Mouse (Mus musculus) erythroblast, embryonic 14.5 days (primary cell): Measurements from ENCODE around the gene Lsr. TPM values are rescaled to one million over a fixed set of nuclear protein-coding genes. Genes with fewer than 3 reads are reported as not detected.
"Not testable (repeated sequence)": the region's sequence is repeated elsewhere in the genome, so short reads cannot be mapped to it uniquely, and the experiment has no call there.

ENCODE experiments used
- H3K27me3 ChIP-seq: 2 replicates; pipeline ENCODE4 v1.6.1; 2012; ENCODE audit warnings: inconsistent platforms; ENCODE audit not compliant: control insufficient read depth
- H3K36me3 ChIP-seq: 2 replicates; pipeline ENCODE4 v1.6.1; 2012; ENCODE audit warnings: mild to moderate bottlenecking, inconsistent platforms; ENCODE audit not compliant: control insufficient read depth
- H3K4me1 ChIP-seq: 2 replicates; pipeline ENCODE4 v1.6.1; 2012; ENCODE audit warnings: inconsistent platforms; ENCODE audit not compliant: control insufficient read depth
- H3K4me3 ChIP-seq: replicated peaks from 2 replicates; pipeline ENCODE3; 2012; ENCODE audit warnings: moderate library complexity, mild to moderate bottlenecking, inconsistent platforms
- H3K9me3 ChIP-seq: 2 replicates; pipeline ENCODE4 v1.6.1; 2012; ENCODE audit warnings: low read length, inconsistent platforms, mixed read lengths; ENCODE audit not compliant: control insufficient read depth
- GATA1 ChIP-seq: IDR thresholded peaks from 2 replicates; pipeline ENCODE4 v1.6.1; 2012; ENCODE audit warnings: low read length, inconsistent platforms, mixed read lengths
- TAL1 ChIP-seq: IDR thresholded peaks from 3 replicates; pipeline ENCODE4 v1.6.1; 2012; ENCODE audit warnings: low read length, inconsistent platforms, mixed read lengths
- polyA plus RNA-seq: library from polyadenylated mRNA; stranded (reverse); fragments of >175 nt; gene quantifications from 2 replicates; pipeline ENCODE4 v1.2.3, GENCODE M21; 2012

The Lsr gene
- polyA plus RNA-seq, 1 experiment, result 0.06 TPM

DNA sequence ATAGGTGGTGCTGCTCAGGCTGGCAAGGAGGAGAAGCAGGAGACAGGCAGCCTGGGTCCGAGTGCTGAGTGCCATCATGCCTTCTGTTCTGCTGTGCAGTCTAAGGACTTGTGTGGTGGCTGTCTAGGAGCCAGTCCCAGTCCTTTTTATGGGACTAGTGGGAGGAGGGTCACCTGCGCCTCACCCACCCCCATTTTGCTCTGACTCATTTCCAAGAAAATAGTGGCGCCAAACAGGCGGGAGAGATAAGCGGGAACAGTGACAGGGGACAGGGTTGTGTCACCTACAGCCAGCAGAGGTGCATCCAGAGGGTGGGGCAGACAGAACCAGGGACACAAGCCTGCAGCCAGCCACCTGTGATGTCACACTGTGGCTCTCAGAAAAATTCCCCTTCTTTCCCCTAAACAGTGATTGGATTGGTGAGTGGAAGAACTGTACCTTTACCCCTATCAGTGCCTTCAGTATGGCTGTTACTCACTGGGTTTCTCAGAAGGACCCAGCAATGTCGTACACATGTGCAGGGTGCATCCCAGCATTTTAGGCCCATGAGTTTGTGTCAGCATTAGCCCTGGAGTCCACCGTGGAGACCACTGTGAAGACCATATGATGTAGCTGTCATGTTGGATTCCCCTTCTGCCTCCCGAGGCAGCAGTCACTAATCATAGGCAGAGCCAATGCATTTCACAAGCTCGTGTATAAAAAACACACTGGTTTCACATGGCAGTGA lies 29.2 kb downstream of the Lsr start, which contains the start of gene Hamp:
TSS of gene Hamp (minus strand) at position 124 of the 727 bp plus-strand sequence.
- Histone ChIP-seq H3K9me3 (no peaks in the 10 kb centered on the region), H3K4me3 (no peak within 1 kb of the TSS), H3K36me3 (peaks cover 28% of the 10 kb centered on the region), H3K4me1 (no peaks in the 10 kb centered on the region), H3K27me3 (no peaks in the 10 kb centered on the region)
- TF ChIP-seq TAL1 (no peak), GATA1 (no peak)

GRCm38 (mm10) chr7:30942365-30942764 lies 30.9 kb downstream of the Lsr start:
- H3K4me3 ChIP-seq, result not testable (repeated sequence)

GRCm38 (mm10) chr7:30940070-30940469 lies 33.2 kb downstream of the Lsr start:
- H3K4me1 ChIP-seq, H3K27me3 ChIP-seq, H3K4me3 ChIP-seq, H3K9me3 ChIP-seq, H3K36me3 ChIP-seq: not testable (repeated sequence)

More at GRCm38 (mm10) chr7:30942365-30942764, 30.9 kb downstream of the Lsr start:
- not testable (repeated sequence) for H3K9me3 ChIP-seq, H3K4me1 ChIP-seq, H3K27me3 ChIP-seq
- peaks cover 17% of the 10 kb centered on the region for H3K36me3 ChIP-seq

DNA sequence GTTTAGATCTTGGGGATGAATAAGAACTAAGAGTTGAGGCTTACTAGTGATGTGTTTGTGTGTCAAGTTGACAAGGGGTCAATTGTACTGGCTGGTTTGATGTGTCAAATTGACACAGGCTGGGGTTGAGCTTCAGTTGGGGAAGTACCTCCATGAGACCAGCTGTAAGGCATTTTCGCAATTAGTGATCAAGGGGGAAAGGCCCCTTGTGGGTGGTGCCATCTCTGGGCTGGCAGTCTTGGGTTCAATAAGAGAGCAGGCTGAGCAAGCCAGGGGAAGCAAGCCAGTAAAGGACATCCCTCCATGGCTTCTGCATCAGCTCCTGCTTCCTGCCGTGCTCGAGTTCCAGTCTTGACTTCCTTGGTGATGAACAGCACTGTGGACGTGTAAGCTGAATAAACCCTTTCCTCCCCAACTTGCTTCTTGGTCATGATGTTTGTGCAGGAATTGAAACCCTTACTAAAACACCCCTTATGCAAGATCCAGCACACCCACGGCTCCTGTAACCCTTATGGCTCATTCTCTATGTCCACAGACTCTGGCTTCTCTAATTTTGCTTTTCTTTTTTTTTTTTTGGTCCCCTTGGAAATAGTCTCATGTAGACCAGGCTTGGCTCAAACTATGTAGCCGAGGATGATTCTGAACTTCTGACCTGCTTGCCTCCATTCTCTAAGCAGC lies 37.7 kb downstream of the Lsr start:
- not testable (repeated sequence) for H3K4me1 ChIP-seq, H3K4me3 ChIP-seq, H3K27me3 ChIP-seq, H3K9me3 ChIP-seq, H3K36me3 ChIP-seq

- H3K4me3 ChIP-seq, H3K36me3 ChIP-seq, H3K9me3 ChIP-seq, H3K27me3 ChIP-seq, H3K4me1 ChIP-seq: not testable (repeated sequence)
These were observed 48.7 kb downstream of the Lsr start, which contains the start of gene Hamp2 for GRCm38 (mm10) chr7:30924581-30924980. TSS of gene Hamp2 (minus strand) at chr7:30924681.

DNA sequence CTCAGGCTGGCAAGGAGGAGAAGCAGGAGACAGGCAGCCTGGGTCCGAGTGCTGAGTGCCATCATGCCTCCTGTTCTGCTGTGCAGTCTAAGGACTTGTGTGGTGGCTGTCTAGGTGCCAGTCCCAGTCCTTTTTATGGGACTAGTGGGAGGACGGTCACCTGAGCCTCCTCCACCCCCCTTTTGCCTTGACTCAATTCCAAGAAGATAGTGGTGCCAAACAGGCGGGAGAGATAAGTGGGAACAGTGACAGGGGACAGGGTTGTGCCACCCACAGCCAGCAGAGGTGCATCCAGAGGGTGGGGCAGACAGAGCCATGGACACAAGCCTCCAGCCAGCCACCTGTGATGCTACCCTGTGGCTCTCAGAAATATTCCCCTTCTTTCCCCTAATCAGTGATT lies 49.2 kb downstream of the Lsr start:
- Histone ChIP-seq H3K9me3 (no peaks in the 10 kb centered on the region), H3K36me3 (no peaks in the 10 kb centered on the region), H3K27me3 (no peaks in the 10 kb centered on the region), H3K4me3 (no peak overlapping the region), H3K4me1 (peaks cover 3% of the 10 kb centered on the region; the same call in 1 of the 2 replicates)
- no peak for TF ChIP-seq GATA1
- no peak for TF ChIP-seq TAL1

DNA sequence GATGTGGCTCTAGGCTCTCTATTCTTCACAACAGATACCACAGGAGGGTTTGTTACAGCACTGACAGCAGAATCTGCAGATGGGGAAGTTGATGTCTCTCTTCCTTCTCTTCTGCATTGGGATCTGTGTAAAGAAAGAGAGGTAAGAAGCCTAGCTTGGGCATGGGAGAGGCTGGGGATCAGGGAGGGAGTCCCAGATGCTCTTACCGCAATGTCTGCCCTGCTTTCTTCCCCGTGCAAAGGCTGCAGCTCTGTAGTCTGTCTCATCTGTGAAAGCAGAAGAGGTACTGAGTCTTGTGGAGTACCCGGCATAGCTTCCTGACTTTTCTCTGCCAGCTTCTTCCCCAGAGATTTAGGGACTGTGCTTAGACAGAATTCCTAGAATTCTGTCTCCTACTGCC lies 50.8 kb downstream of the Lsr start:
- not testable (repeated sequence) for H3K9me3 ChIP-seq, H3K4me3 ChIP-seq, H3K36me3 ChIP-seq, H3K27me3 ChIP-seq, H3K4me1 ChIP-seq

DNA sequence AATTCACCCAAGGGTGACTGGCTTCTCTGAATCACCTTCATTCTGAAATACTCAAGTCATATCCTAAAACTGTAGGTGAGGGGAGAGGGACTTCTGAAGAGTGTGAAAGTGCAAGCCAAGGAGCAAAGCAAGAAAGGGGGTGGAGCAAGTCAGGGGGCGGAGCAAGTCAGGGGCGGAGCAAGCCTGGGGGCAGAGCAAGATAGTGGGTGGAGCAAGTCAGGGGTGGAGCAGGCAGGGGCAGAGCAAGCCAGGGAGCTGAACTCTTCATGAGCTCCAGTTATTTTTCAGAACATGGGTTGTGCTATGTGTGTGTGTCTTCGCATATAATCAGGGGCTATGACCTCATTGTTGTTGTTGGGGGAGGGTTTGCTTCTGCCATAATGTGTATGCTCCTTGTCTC lies 53.0 kb downstream of the Lsr start:
- H3K4me1 ChIP-seq, result peaks cover 3% of the 10 kb centered on the region; the same call in 1 of the 2 replicates
- TF ChIP-seq GATA1, result no peak
- no peak for TF ChIP-seq TAL1
- no peaks in the 10 kb centered on the region for H3K27me3 ChIP-seq
- H3K9me3 ChIP-seq, result no peaks in the 10 kb centered on the region
- H3K36me3 ChIP-seq, result no peaks in the 10 kb centered on the region
- no peak overlapping the region for H3K4me3 ChIP-seq

GRCm38 (mm10) chr7:30917219-30917618 lies 56.0 kb downstream of the Lsr start:
- Histone ChIP-seq H3K36me3 (no peaks in the 10 kb centered on the region), H3K4me1 (peaks cover 3% of the 10 kb centered on the region; the same call in 1 of the 2 replicates), H3K27me3 (no peaks in the 10 kb centered on the region), H3K9me3 (no peaks in the 10 kb centered on the region), H3K4me3 (no peak overlapping the region)
- TF ChIP-seq GATA1 (no peak), TAL1 (no peak)

DNA sequence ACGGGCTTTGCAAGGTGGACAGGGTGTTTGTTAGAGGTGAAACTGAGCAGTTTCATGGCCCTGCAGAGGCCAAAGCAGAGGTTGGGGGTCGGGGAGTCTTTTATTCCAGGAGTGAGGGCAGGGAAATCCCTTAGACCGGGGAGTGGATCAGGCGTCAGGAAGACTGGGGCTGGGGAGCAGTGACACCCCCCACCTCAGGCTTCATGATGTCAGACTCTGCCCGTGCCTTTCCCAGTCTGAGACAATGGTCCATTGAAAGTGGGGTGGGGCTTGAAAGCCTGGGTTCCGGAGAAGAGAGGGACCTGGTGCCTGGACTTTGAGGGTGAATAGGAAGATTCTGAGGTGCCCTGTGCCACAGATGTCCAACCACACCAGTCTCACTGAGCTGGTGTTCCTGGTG lies 56.6 kb downstream of the Lsr start:
- Histone ChIP-seq H3K36me3 (no peaks in the 10 kb centered on the region), H3K4me3 (no peak overlapping the region), H3K4me1 (peaks cover 3% of the 10 kb centered on the region; the same call in 1 of the 2 replicates), H3K27me3 (no peaks in the 10 kb centered on the region), H3K9me3 (no peaks in the 10 kb centered on the region)
- TF ChIP-seq GATA1 (no peak), TAL1 (no peak)
